Mouse (Mus musculus) adrenal gland, postnatal 36 days (tissue): ENCODE results near the gene Tpx2. TPM values are rescaled to one million over a fixed set of nuclear protein-coding genes. Genes with fewer than 3 reads are reported as not detected.

ENCODE experiments used
- DNase-seq, 2 experiments: peaks; one replicate each; pipeline ENCODE4 v3.0.0; 2021; ENCODE audit warnings: mixed read lengths in 1 of 2
- microRNA-seq: library from miRNA; unstranded; fragments of <30 nt; microRNA quantifications from one replicate; pipeline ENCODE4 v1.2.0, GENCODE M21; 2021
- total RNA-seq, 2 experiments: library from RNA; stranded (reverse); gene quantifications; 2 replicates each; pipeline ENCODE4 v1.2.3; 2021

Gene Tpx2
- total RNA-seq, 2 experiments from 2014 or later: 5.1 to 6.2 TPM

DNA sequence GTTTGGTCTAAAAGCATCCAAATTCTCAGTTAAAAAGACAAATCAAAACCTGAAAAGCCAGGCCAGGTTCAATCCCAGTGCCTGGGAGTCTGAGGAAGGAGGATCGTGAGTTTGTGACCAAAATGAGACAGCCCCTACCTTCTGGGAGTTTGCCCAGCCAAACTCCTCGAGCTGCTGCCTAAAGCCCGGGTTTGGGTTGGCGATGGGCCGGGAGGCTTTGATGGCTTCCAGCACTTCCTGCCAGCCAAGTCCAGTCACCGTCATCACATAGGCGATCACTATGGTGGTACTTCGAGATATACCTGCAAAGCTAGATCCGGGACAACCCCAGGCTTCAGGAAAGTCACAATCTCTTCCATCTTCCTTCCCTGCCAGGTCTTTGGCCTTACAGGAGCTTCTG lies 96.2 kb downstream of the Tpx2 start:
- no peak for DNase-seq

Small RNA genes lying within 50 kb of the gene (microRNA-seq; reads per million reads assigned to microRNA genes)
- 0.75 reads per million for gene Mir5622

Other genes with a start within 250 kb of the Tpx2 start
- gene Defb45, start 248.6 kb upstream of the Tpx2 start, total RNA-seq: not detected
- 1 to 10 TPM in 1 of 2 experiments, not detected in 1; 1.3 TPM for gene Defb36, start 243.6 kb upstream of the Tpx2 start, total RNA-seq
- 1 to 10 TPM in 1 of 2 experiments, not detected in 1; 2.2 TPM for gene Defb25, start 224.9 kb upstream of the Tpx2 start, total RNA-seq
- 10 to 100 TPM in 1 of 2 experiments, 1 to 10 TPM in 1; 9.3 to 13.2 TPM for gene Rem1, start 221.0 kb upstream of the Tpx2 start, total RNA-seq
- gene H13, start 178.5 kb upstream of the Tpx2 start, total RNA-seq: 100 to 1,000 TPM; 169 to 173 TPM
- gene Mcts2, start 160.9 kb upstream of the Tpx2 start, total RNA-seq: 10 to 100 TPM; 27.2 to 31.7 TPM
- 100 to 1,000 TPM in 1 of 2 experiments, 10 to 100 TPM in 1; 68.4 to 105 TPM for gene Id1, start 111.7 kb upstream of the Tpx2 start, total RNA-seq
- gene Cox4i2, start 93.8 kb upstream of the Tpx2 start, total RNA-seq: 1 to 10 TPM; 3.0 to 4.0 TPM
- gene Bcl2l1, start 16.2 kb upstream of the Tpx2 start, total RNA-seq: 10 to 100 TPM; 58.2 to 93.9 TPM
- gene Mylk2, start 63.4 kb downstream of the Tpx2 start, total RNA-seq: not detected
- gene Foxs1, start 85.2 kb downstream of the Tpx2 start, total RNA-seq: 1 to 10 TPM; 2.7 to 2.8 TPM
- gene Dusp15, start 103.7 kb downstream of the Tpx2 start, total RNA-seq: 1 to 10 TPM in 1 of 2 experiments, under 1 TPM in 1; 0.99 to 2.1 TPM
- under 1 TPM; 0.30 to 0.50 TPM for gene Ttll9, start 114.5 kb downstream of the Tpx2 start, total RNA-seq
- 100 to 1,000 TPM; 175 to 226 TPM for gene Pdrg1, start 167.5 kb downstream of the Tpx2 start, total RNA-seq
- 1 to 10 TPM in 1 of 2 experiments, under 1 TPM in 1; 0.56 to 1.5 TPM for gene Xkr7, start 183.9 kb downstream of the Tpx2 start, total RNA-seq
- 10 to 100 TPM; 10.2 to 11.0 TPM for gene Ccm2l, start 218.0 kb downstream of the Tpx2 start, total RNA-seq